Mouse (Mus musculus) lung, adult 2 months (tissue): ENCODE results near the gene Sod1. TPM values are rescaled to one million over a fixed set of nuclear protein-coding genes. Genes with fewer than 3 reads are reported as not detected.
"Not testable (repeated sequence)": the region's sequence is repeated elsewhere in the genome, so short reads cannot be mapped to it uniquely, and the experiment has no call there.

ENCODE experiments used
- DNase-seq: peaks from one replicate; pipeline ENCODE4 v3.0.0; 2022
- H3K4me1 ChIP-seq: fragments of 200-500 bp; 2 replicates; pipeline ENCODE4 v1.6.1; 2011; ENCODE audit warnings: low read length; ENCODE audit not compliant: control insufficient read depth, insufficient read depth
- H3K4me3 ChIP-seq: fragments of 200-500 bp; replicated peaks from 2 replicates; pipeline ENCODE3; 2011; ENCODE audit warnings: low read depth, mild to moderate bottlenecking, control low read depth, low read length; ENCODE audit errors: extremely low read depth
- CTCF ChIP-seq: fragments of 200-500 bp; IDR thresholded peaks from 2 replicates; pipeline ENCODE4 v1.5.1; 2011; ENCODE audit warnings: mild to moderate bottlenecking, low read length, control low read depth; ENCODE audit not compliant: insufficient read depth
- POLR2A ChIP-seq: fragments of 200-500 bp; IDR thresholded peaks from 2 replicates; pipeline ENCODE4 v1.6.1; 2011; ENCODE audit warnings: low read depth, mild to moderate bottlenecking, control low read depth, low read length, borderline replicate concordance; ENCODE audit errors: extremely low read depth
- WGBS: fragments of 180-500 bp; shearing (Covaris S2); methylation state at CpG from one replicate; pipeline ENCODE4 v1.1.7; 2018; 5-methylcytosine and 5-hydroxymethylcytosine counted together
- polyA plus RNA-seq: library from polyadenylated mRNA; depleted of rRNA; stranded (reverse); fragments of >200 nt; gene quantifications from 2 replicates; pipeline ENCODE4 v1.2.3, GENCODE M21; 2012

Gene Sod1
- polyA plus RNA-seq, 1 experiment: 549 TPM

DNA sequence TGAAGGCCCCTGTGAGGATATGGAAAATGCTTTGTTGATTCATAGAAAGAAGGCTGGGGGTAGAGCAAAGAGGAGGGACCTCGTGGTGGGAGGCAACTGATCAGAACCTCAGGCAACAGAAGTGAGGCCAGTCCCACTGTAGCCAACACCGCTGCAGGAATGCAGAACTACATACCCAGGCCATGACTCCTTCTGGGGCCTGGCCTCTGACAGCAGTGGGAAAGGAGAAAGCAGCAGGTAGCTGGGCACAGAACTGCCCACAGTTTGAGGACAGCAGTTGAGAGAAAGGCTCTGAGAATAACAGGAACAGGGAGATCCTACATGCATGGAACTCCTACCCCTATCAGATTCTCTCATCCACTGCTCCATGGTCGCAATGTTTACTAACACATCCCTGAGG is 11.6 kb upstream of the Sod1 start:
- DNase-seq: no peak
- H3K4me1 ChIP-seq: no peaks in the 10 kb centered on the region
- 72% methylated on average over 3 of the region's 3 CpGs for WGBS
- TF ChIP-seq POLR2A (no peak), CTCF (no peak)
- H3K4me3 ChIP-seq: no peak overlapping the region

DNA sequence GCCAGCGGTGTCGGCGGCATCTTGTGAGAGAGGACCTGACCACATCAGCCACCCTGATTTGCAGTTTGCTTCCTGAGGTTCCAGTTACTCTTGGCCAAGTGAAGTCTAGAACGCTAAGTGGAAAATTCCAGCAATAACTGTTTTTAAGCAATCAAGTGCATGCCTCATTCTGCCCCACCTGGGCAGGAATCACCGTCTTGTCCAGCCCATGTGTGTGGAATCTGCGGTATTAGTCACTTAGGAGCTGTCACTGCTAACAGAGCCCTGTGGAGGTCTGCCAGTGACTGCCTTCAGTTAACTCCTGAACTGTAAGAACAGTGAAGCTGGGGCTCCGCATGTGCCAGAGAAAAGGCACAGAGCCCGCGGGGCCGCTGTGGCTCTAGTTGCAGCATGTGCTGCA is 9.8 kb upstream of the Sod1 start:
- WGBS: 59% methylated on average over 10 of the region's 10 CpGs
- TF ChIP-seq CTCF: no peak
- peak; percentile 50 for DNase-seq
- no peaks in the 10 kb centered on the region for H3K4me1 ChIP-seq
- no peak overlapping the region for H3K4me3 ChIP-seq

DNA sequence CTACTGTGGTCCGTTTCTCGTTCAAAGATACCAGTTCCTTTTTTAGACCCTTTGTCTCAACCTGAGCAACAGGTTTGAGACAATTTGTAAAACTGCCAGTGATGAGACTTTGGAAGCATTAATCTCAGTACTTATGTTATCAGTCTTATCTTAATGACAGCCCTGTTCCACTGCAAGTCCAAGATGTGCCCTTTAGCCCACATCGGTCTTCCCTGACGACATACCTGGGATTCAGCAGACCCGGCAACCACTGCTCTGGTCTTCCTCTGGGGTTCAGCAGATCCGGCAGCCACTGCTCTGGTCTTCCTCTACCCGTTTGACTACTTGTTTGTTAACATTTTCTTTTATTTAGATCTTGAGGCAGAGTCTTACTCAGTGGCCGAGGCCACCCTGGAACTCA is 8.8 kb upstream of the Sod1 start:
- DNase-seq: no peak
- H3K4me1 ChIP-seq: no peaks in the 10 kb centered on the region
- TF ChIP-seq CTCF (no peak), POLR2A (no peak)
- no peak overlapping the region for H3K4me3 ChIP-seq
- 77% methylated on average over 8 of the region's 8 CpGs for WGBS

DNA sequence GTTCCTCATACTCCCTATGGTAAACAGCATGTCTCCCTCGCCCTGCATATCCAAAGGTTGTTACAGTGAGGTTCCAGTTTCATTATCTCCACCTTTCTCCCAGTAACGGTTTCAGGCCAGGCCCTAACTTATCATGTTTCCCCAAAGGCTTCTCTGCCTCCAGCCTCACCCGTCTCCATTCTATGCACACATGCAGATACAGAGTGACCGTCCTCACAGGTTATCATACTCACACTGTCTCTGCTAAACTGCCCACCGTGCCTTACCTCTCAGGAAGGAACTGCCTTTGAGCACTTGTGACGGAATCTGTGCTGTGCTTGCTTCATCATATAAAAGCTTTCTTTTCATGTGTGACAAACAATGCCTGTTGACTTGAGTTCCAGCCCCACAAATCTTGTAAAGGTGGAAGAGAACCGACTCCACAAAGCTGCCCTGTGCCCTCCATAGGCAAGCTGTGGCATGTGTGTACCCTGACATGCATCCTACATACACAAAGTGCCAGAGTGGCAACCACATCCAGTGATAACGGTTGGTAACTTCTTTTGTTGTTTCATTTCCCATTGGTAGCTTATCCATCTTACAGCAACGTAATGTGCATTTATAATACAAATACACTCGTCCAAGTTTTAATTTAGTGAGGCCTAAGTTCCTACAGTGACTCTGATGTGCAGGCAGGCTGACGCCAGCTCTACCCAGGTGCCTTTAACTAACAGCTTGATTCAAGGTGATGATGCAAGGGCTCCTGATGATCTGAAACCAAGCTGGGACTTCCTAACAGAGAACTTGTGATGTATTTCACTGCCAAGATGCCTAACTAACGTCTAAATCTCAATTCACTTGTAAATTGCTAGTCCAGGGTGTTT is 6.8 kb upstream of the Sod1 start:
- WGBS: 70% methylated on average over 12 of the region's 12 CpGs
- no peak overlapping the region for H3K4me3 ChIP-seq
- TF ChIP-seq CTCF (no peak), POLR2A (no peak)
- DNase-seq: no peak
- H3K4me1 ChIP-seq: no peaks in the 10 kb centered on the region

DNA sequence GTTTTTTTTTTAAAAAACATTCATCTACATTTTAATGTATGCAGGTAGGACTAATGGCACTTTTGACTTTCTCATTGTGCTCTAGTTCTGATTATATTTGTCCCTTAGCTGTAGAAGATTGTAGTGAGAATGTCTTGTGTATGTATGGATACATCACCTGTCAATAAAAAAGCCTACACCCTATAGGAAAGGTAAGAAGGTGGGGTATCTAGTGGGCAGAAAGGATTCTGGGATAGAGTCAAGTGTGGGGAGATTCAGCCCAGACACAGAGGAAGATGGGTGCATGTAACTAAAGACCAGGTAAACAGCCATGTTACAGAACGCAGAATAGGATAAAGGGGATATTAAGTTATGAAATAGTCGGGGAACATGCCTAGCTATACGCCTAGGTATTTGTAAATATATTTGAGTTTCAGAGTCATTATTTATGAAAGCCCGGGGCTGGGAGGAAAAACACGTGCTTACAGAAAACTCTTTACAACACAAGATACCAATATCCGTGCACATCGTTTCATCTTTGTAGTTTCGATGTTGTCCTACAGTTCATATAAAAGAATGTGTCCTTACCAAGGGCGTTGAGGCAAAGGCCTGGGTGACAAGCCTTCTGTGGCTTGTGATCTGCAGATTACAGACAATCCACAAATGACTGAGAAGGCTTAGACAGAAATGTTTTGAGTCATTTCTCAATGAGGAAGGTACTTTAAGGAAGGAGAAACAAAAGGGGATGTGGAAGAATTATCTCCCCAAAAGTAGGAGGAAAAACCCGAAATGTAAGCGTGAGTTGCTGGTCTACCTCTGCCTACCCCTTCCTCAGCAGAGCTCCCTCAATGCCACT is 5.6 kb upstream of the Sod1 start:
- no peak overlapping the region for H3K4me3 ChIP-seq
- no peak for DNase-seq
- no peaks in the 10 kb centered on the region for H3K4me1 ChIP-seq
- WGBS: 89% methylated on average over 11 of the region's 11 CpGs
- TF ChIP-seq POLR2A (no peak), CTCF (no peak)

DNA sequence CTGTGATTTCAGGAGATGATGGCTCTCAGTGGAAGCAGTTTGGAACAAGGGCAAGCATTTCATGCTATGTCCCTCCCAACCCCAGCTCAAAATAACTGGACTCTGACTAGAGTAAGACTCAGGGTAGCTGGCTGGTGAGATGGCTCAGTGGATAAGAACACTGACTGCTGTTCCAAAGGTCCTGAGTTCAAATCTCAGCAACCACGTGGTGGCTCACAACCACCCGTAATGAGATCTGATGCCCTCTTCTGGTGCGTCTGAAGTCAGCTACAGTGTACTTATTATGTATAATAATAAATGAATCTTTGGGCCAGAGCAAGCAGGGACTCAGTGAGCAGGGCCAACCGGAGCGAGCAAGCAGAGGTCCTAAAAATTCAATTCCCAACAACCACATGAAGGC is 4.7 kb upstream of the Sod1 start:
- H3K4me3 ChIP-seq, DNase-seq, H3K4me1 ChIP-seq: not testable (repeated sequence)
- 81% methylated on average over 5 of the region's 5 CpGs for WGBS

DNA sequence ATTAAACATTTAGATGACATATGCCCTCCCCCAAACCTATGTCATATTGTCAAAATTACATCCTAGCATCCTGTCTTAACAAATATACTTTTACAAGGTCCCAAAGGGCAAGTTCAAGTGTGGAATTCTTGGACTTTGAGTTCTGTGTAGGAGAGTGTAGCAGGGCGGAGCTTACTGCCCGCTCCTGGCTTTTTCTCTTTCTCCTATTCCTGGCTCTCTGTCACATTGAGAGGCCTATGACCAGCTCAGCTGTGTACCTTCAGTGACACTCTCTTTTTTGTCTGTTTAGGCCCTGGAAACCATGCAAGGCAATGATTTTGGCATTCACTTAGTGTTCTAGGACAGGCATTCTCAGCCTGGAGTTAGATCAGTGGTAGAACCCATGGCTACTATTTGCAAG is 4.1 kb upstream of the Sod1 start:
- Histone ChIP-seq H3K4me1 (no peaks in the 10 kb centered on the region), H3K4me3 (no peak overlapping the region)
- 78% methylated on average over 2 of the region's 2 CpGs for WGBS
- DNase-seq: no peak
- TF ChIP-seq POLR2A (no peak), CTCF (no peak)

DNA sequence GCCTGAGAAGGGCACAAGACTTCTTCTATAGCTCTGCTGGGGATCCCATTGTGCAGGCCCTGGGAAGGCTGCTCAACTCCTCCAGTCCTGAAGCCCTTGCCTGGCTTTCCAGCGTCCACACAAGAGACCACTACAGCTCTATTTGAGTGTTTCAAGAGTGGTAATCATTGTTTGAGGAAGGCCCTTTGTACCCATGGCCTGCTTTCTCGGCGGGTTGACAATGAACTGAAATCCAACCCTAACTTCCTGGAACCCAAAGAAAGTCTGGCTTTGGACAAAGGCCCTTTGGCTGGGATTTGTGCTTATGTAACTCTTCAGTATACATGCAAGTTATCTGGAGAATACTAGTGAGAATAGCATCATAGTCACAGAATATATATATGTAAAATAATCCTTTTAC is 3.2 kb upstream of the Sod1 start:
- no peak overlapping the region for H3K4me3 ChIP-seq
- H3K4me1 ChIP-seq: peaks cover 2% of the 10 kb centered on the region
- 27% methylated on average over 3 of the region's 3 CpGs for WGBS
- DNase-seq: no peak
- TF ChIP-seq POLR2A (no peak), CTCF (no peak)

DNA sequence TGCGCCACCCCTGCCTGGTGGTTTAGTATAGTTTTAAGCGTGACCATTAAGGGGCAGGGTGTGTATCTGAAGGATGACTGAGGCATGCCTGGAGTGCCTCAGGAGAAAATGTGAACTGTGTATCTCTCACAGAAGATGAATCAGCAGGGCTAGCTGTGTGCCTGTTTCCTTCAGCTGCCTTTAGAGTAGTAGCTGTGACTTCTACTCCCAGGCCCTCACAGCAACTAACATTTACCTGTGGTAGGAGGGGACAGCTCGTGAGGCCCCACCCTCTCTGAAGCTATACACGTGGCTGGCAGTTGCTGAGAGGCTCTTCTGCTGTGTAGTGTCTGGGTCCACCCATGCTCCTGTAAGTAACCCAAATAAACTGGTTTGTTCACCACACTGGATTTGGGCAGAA is 2.6 kb upstream of the Sod1 start:
- DNase-seq: no peak
- TF ChIP-seq CTCF: no peak
- TF ChIP-seq POLR2A: no peak
- Histone ChIP-seq H3K4me1 (peaks cover 3% of the 10 kb centered on the region), H3K4me3 (no peak overlapping the region)
- WGBS: 65% methylated on average over 4 of the region's 4 CpGs

DNA sequence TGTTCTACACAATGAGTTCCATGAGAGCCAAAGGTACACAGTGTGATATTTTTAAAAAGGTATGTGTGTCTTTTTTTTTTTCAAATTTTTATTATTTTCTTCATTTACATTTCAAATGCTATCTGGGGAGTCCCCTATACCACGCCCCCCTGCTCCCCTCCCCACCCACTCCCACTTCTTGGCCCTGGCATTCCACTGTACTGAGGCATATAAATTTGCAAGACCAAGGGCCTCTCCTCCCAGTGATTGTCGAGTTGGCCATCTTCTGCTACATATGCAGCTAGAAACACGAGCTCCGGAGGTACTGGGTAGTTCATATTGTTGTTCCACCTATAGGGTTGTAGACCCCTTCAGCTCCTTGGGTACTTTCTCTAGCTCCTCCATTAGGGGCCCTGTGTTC is 1.1 kb upstream of the Sod1 start:
- DNase-seq, H3K4me1 ChIP-seq, H3K4me3 ChIP-seq: not testable (repeated sequence)
- WGBS: 75% methylated on average over 4 of the region's 4 CpGs
